Mouse (Mus musculus): ENCODE data around the gene Armc2.
A peak's percentile ranks its signal among the peaks of the same experiment; 100 is the strongest.

Armc2 gene

GRCm38 (mm10) chr10:41907473-41907872 lies 110.8 kb downstream of the Armc2 start:
- DNase-seq (ENCODE audit: extremely low spot score): no peak

DNA sequence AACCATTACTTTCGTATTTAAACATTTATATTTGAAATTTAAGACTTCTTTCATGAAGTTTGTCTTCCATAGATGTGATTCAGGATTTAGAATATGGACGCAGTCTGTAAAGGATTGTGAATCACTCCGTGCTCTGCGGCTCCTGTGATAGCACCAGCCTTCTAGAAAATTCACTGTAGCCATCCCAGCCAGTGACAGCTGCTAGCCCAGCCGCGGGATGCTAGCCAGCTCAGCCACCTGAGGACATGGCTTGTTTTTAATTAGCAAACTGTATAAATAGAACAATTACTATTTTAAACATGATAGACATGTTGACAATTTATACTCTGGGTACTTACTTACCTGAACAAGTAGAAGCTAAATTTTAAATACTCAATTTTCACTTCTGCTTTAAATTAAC lies 116.4 kb downstream of the Armc2 start:
- no peak for DNase-seq (ENCODE audit: extremely low spot score)

DNA sequence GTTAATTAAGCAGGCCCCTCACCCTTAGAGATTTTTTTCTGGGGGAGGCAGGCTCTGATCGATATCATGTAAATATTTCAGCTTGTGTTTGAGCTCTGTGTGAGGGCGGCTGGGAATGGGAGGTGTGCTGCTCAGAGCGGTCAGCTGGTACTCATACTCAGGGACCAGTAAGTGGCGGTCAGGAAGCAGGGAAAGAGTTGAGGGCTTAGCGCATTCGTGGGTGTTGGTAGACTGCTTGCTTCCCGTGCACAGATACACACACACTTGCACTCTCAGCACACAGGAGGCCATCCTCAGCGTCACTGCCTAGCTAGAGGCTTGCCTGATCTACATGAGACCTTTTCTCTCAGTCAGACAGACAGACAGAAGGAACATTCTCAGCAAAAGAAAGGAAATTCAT lies 116.8 kb downstream of the Armc2 start:
- DNase-seq (ENCODE audit: extremely low spot score): no peak

DNA sequence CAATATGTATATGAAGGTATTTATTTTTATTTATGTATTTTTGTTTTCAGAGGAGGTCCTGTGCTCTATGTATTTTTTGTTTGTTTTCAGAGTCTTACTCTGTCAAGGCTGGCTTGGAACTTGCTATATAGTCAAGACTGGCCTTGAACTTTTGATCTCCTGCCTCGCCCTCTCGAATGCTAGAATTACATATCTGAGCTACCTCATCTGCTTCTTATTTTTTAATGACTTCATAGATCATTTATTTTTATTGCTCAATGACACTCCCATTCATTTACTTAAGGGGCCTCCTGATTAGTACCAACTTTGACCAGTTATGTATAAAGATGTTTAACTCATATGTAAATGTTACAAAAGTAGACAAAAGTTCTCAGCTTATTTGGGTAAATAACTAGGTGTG lies 121.4 kb downstream of the Armc2 start:
- DNase-seq (ENCODE audit: extremely low spot score): no peak

GRCm38 (mm10) chr10:41896425-41896824 lies 121.8 kb downstream of the Armc2 start:
- DNase-seq (ENCODE audit: extremely low spot score): no peak

DNA sequence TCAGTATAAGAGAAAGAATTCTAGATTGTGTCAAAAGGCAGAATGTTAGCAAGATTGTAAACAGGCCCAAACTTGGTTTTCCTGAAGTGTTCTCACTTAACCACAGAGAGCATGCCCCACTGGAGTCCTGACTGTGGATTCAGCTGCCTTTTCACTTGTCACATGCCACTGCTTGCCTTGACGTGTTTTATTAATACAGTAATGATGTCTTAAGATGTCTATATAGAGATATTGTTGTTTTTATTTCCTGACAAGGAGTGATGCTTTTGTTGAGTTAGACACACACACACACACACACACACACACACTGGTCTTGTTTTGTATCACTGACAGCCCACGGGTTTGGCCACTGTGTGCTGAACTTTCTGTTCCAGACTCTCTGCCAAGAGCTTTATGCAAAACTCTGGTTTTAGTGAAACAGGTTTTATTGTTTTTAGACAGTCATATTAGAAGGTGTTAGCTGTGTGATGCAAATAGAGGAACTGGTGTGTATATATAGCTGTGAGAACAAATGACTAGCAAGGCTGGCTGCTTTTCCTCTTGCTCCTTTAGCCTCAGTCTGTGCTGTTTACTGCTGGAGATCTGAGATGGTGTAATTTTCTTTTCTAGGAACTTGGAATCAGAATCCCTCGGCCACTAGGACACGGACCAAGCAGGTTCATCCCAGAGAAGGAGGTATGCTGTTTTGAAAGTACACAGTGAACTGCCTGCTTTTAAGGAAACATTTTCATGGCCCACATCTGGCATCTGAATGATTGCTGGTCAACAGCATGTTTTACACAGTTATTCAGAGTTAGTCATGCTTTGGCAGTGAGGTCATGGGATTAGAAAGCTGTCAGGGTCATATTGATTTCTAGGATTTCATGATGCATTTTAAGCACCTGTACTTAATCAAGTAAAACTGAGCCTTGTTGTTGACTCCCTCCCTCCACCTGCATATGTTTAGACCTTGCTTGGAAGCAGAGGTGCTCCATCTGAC lies 124.5 kb downstream of the Armc2 start:
- DNase-seq (ENCODE audit: extremely low spot score): no peak

DNA sequence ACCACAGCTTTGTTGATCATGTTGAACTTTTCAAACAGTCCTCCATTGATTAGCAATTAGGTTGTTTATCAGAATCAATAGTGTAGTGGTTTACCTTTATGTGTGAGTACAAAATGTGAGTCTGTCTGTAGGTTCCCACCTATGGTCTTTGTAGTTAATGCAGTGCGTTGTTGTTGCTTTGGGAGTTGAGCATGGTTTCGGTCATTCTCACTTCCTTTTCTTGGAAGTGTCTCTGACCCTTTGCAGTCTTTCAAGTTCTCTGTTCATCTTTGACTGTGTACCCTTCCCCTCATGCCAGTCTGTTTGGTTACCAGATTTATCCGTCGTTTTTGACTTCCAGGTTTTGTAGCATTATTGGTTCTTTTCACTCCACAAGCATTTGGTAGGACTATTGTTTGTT lies 126.9 kb downstream of the Armc2 start:
- no peak for DNase-seq (ENCODE audit: extremely low spot score)

GRCm38 (mm10) chr10:41890537-41890936 lies 127.7 kb downstream of the Armc2 start:
- DNase-seq (ENCODE audit: extremely low spot score): no peak

DNA sequence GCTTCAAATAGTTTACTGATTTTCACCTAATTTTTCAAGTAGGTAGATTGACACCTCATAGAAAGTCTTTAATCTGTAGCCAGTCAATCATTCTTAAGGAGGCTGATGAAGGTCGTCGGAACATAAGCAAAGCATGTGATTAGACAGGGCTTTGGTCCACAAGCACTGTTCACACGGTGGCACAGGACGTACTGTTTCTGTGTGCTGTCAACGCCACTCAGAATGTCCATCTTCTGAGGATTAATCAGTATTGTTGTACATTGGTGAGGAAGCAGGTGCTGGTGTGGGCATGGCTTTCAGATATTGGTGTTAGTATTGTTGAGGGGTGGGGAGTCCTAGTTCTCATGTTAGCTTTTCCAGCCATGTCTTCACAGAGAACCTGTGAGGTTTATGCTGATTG lies 128.7 kb downstream of the Armc2 start:
- DNase-seq (ENCODE audit: extremely low spot score): no peak

- no peak for DNase-seq (ENCODE audit: extremely low spot score)
These were observed 129.8 kb downstream of the Armc2 start for GRCm38 (mm10) chr10:41888365-41888941.

GRCm38 (mm10) chr10:41887080-41887821 lies 131.0 kb downstream of the Armc2 start:
- DNase-seq (ENCODE audit: extremely low spot score): peak; percentile 97

DNA sequence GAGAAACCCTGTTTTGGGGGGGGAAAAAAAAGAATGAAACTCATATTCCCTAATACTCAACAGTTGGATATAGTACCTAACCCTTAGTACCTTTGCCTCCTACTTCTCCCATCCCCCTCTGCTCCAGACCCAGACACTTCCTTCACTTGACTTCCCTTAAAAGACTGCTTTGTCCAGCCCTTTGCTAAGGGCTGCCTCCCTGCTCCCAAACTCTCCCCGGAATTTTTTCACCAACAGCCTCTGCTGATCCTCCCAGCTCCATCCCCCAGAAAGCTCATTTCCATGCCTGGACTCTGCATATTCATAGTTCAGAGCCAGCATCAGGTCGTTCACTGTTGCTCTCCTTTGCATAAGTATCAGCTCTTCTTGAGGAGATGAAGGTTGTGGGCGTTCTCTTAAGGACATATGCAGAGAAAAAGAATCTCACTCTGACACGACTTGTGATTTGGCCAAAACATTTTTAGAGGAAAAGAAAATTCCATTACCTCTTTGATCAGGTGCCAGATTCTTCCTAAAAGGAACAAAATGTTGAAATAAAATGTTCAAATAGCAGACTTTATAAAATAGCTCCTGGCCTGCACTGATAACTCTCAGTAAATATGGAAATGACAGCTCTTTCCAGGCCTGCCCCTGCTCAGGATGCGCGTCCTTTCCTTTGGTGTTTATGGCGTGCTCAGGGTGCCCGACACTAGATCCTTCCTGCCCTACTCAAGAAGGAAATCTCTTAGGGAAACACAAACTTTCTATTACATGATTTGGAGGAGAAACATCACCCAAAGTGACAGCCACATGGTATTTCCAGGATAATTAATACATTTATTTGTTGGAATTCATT lies 134.3 kb downstream of the Armc2 start:
- no peak for DNase-seq (ENCODE audit: extremely low spot score)

DNA sequence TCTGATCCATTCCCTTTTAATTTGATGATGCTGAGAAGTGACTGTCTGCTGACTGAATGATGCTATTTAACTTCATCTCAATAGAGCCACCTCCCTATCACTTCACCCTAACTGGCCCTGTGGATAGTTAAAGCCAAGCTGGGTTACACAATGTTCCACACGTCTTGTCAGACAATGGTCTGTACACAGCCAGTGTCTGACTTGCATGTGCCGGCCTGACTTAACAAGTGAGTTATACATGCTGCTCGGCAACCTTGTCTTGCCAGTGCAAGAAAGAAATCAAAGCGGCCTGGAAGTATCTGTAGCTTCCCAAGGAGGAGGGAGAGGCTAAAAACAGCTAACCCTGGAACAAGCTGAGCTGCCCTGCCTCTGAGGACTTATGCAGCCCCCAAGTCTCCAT lies 136.8 kb downstream of the Armc2 start:
- DNase-seq (ENCODE audit: extremely low spot score): no peak

GRCm38 (mm10) chr10:41880777-41881176 lies 137.5 kb downstream of the Armc2 start:
- DNase-seq (ENCODE audit: extremely low spot score): no peak

DNA sequence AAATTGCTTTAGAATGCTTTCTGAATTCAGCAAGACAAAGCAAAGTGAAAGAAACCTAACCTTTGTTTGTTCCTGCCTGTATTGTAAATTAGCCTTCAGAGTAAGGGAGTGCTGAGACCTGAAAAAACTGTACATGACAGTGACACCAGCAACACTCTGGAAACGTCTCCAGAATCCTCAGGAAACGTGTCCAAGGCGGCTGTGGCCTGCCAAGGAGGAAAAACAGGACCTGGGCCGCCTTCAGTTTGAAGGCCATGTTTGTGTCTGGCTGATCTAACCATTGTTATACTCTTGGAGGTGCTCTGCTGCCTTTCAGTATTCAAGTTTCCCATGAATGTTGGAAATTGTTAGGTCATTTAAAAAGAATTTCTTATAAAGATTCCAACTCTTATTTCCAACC lies 138.0 kb downstream of the Armc2 start:
- DNase-seq (ENCODE audit: extremely low spot score): no peak

GRCm38 (mm10) chr10:41879675-41880074 lies 138.6 kb downstream of the Armc2 start:
- DNase-seq (ENCODE audit: extremely low spot score): no peak

GRCm38 (mm10) chr10:41878344-41878743 lies 139.9 kb downstream of the Armc2 start:
- no peak for DNase-seq (ENCODE audit: extremely low spot score)

- DNase-seq (ENCODE audit: extremely low spot score): no peak
These were observed 142.6 kb downstream of the Armc2 start for GRCm38 (mm10) chr10:41875624-41876023.

GRCm38 (mm10) chr10:41871564-41871963 lies 146.7 kb downstream of the Armc2 start:
- no peak for DNase-seq (ENCODE audit: extremely low spot score)

DNA sequence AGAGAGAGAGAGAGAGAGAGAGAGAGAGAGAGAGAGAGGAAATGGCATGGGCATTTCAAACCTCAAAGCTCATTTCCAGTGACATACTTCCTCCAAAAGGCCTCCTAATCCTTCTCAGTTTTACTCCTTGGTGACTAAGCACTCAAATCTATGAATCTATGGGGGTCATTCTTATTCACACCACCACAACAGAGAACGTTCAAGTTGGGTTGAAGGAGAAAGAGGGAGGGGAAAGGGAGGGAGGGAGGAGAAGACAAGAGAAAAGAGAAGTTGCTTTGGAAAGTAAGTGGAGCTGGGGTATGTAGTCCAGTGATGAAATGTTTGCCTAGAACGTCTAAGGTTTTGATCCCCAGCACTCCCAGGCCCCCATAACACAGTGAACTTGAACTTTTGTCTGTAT lies 148.1 kb downstream of the Armc2 start:
- DNase-seq (ENCODE audit: extremely low spot score): no peak

GRCm38 (mm10) chr10:41867956-41868355 lies 150.3 kb downstream of the Armc2 start:
- no peak for DNase-seq (ENCODE audit: extremely low spot score)

GRCm38 (mm10) chr10:41866838-41867154 lies 151.4 kb downstream of the Armc2 start:
- no peak for DNase-seq (ENCODE audit: extremely low spot score)
